Mouse (Mus musculus) frontal cortex, adult 2 months (tissue): Measurements from ENCODE around the gene Scn7a. TPM values are rescaled to one million over a fixed set of nuclear protein-coding genes. Genes with fewer than 3 reads are reported as not detected.

Experiments used
- DNase-seq, 2 experiments: peaks; one replicate each; pipeline ENCODE4 v3.0.0; 2022; ENCODE audit warnings: low spot score in 1 of 2; ENCODE audit errors: extremely low spot score in 1 of 2
- polyA plus RNA-seq: library from polyadenylated mRNA; depleted of rRNA; stranded (reverse); fragments of >200 nt; gene quantifications from 2 replicates; pipeline ENCODE4 v1.2.3, GENCODE M21; 2012; rRNA removed

Scn7a gene
- 0.86 and 1.5 TPM in 2 replicates for polyA plus RNA-seq

DNA sequence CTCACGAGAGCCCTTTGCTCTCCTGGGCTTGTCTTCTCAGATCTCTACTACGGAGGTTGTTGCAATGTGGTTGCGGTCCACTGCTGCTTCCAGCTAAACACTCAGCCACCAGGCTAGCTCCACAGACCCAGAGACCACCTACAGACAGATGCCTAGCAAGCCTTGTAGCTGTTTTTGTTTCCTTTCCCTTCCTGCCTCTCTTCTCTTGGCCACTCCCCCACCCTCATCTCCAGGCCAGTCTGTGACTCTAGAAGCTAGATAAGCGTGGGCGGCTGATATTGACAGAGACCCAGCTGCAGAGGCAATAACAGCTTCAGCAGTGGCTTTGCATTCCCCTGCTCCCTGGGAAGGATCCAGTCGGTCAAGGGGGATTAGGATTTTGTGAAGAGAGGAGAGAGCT is at the start of gene Scn7a:
Scn7a (minus strand) TSS at position 150 of the 400 bp plus-strand sequence.
- DNase-seq: no peak

DNA sequence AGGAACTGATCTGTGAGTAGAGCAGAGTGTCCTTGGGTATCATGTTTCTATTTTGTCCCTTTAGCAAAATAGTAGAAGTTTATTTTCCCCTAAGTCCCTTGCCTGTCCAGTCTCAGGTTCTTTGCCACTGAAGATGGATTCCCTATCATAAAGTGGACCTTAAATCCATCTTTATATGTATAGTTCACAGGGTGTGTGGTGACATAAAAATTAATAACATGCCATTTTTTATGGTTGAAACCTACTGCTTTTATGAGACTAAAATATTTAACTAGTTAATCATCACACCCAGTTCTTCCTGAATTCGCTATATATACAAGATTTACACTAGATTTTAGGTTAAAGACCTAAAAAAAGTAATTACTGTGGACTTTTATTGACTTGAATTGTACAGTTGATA is 43.0 kb upstream of the Scn7a start:
- DNase-seq: no peak

DNA sequence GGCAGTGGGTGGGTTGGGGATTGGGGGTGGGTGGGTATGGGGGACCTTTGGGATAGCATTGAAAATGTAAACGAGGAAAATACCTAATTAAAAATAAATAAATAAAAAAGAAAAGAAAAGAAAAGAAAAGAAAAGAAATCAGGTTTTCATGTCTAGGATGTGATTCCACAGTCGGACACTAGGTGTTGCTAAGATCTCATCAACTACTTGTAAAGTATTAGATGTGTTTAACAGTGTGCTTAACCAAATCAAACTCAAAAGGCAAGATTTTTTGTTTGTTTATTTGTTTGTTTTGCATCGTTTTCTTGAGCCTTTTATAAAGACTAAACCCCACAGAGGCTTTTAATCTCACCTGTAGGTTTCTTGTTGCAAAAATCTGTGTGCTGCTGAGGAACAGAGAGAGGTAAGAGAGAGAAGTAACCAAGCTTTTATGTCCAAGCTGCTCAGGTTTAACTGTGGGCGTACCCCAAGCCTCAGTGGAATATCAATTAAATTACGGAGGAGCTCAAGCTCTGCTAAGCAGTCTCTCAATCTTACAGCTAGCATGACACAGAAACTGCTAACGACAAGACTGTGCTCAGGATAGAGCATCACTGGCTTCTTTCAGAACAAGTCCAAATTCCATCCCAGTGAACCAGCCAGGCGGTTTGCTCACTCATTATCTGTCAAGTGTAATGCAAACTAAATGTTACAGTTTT is 35.3 kb upstream of the Scn7a start:
- peak in 1 of 2 experiments; percentile 52 for DNase-seq

DNA sequence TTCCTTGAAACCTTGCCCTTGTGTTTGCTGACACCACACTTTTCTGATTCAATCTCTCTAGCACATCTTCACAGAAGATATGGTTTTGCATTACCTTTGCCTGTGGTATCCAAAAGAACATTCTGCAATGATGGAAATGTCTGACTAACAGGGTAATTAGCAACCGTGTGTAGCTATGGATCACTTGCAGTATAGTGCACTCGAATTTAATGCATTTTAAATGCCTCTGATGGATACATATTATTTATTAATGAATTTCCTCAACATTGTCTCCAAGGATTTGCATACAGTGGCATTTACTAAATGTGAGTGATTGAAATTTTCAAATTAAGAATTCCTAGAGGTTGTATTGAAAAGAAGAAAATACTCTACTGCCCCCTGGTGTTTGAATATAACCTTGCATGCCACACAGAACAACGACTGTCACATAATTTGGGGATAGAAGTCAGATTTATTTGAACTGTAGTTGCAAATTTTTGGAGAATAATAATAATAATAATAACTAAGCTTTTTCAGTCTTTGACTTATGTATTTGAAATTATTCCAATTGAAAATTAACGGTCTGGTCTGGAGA is 15.0 kb upstream of the Scn7a start:
- peak in 1 of 2 experiments; percentile 78 for DNase-seq

DNA sequence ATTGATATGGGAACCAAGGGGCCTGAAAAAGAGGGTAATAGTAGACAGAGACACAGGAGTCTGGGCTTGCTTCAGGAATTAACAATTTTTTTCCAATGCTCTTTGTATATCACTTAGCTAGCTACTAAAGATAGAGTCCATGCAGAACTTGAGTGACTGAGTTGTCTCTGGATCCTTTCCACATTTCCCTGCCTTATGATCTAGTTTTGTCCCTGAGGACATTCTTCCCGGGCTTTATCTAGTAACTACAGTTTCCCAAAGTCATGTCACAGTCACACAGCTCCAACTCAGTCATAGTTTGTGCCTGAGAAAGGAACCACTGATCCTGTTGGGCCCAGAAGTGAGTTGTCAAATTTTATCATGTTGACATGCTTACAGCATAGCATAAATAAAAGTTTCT is 12.8 kb upstream of the Scn7a start:
- DNase-seq: no peak

DNA sequence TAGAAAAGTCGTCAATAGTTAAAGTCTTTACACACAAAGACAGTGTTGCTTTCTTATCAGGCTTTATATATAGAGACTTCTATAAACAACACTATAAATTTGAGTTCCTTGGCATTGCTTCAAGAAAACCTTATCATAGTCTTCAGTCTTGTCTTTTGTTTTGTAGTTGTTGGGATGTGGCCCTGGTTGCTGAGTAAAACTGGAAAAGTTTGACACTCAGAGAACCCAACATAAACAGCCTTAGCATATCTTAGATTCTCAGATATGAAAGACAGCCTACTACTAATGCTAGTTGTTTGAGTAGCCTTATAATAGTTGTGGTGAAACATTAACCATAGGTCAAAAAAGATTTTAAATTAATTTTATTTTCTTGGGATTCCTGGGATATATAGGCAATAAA is 6.9 kb upstream of the Scn7a start:
- DNase-seq: no peak

DNA sequence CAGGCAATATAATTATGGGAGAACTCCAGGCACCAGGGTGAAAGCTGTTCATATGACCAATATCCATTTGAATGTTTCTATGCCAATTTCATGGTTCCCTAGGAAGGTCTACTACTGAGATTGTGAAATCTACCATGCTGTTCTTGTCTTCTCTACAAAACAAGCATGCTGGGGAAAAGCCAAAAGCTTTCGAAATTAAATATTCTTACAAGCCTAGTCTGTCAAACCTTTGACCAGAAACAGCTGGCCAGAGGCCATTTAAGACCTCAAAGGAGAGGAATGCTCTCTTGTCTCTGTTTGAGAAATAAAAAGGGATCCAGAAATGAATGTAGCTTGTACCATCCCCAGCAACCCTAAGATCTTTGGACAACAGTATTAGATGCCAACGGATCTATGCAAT is 3.8 kb downstream of the Scn7a start:
- DNase-seq: no peak

DNA sequence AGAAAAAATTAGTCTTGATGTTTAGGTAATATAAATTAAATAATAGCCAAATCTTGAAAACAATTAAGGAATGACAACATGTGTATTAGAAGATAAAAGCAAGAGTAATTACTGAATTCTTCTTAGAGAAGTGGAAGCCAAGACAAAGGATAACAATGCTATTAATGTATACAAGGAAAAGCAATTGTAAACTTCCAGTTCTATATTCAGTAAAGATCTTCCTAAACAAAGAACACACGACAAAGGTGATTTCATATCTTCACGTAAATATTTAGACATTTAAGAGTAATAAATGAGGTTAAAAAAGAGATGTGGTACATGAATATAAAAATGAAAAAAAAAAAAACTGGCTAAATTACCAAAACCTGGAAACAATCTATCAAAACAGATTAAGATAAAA is 16.7 kb downstream of the Scn7a start:
- DNase-seq: no peak

DNA sequence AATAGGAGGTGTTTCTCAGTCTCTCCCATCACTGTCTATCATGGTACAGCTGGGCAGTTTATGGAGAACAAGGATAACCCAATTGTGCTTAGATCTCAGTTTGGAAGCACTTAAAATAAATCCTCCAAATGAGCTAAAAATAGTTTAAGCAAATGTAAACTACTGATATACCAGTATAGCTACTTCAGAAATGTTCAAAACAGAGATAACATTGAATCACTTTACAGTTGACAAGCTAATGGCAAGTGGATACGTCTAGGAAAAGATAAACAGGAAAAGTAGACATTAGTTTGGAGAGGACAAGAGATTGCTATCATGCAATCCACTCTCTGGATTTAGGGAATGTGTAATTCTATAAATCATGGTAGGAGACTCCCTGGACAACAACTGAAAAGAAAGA is 19.5 kb downstream of the Scn7a start:
- no peak for DNase-seq

DNA sequence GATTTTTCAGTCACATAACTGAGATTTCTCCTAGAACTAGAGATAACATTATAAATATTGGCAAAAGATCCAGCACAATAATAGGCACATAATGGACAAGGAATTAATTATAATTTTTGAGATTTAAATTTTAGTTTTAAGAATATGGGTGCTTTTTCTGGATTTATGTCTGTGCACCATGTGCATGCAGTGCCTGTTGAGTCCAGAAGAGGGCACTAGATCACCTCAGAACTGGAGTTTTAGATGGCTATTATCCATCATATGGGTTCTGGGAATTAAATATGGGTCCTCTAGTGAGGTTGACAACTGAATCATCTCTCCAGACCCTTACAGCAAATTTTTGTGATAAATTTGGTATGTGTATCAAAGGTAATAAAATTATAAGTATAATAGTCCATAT is 21.8 kb downstream of the Scn7a start:
- DNase-seq: no peak

DNA sequence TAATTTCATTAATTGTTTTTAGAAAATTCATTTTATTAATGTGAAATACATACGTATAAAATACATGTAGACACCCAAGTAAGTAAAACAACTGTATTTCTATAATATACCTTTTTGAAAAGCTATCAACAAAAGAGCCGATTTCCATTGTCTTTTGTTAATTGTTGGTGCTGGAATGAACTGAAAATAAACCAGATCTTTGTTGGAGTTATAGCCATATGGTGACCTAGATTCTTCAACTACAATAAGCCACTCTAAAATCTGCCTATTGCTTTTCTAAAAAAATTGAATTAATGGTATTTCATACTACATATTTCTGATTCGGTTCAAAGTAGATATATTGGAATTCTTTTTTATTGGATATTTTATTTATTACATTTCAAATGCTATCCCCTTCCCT is 56.7 kb downstream of the Scn7a start:
- no peak for DNase-seq

DNA sequence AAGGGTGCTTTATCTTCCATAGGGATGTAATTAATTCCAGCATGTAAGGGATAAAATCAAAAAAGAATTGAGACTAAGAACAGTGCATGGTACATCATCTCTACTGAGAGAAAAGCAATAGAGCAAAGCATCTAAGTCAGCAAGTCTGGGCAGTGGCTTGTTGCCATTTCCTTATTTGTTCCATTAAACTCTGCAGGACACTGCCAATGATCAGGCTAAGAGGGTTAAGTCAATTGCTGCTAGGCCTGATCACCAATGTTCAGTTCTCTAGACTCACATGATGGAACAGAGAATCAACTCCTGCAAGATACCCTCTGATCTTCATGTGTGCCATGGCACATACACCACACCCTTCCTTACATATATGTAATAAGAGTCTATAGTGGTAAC is 57.1 kb downstream of the Scn7a start:
- no peak for DNase-seq

DNA sequence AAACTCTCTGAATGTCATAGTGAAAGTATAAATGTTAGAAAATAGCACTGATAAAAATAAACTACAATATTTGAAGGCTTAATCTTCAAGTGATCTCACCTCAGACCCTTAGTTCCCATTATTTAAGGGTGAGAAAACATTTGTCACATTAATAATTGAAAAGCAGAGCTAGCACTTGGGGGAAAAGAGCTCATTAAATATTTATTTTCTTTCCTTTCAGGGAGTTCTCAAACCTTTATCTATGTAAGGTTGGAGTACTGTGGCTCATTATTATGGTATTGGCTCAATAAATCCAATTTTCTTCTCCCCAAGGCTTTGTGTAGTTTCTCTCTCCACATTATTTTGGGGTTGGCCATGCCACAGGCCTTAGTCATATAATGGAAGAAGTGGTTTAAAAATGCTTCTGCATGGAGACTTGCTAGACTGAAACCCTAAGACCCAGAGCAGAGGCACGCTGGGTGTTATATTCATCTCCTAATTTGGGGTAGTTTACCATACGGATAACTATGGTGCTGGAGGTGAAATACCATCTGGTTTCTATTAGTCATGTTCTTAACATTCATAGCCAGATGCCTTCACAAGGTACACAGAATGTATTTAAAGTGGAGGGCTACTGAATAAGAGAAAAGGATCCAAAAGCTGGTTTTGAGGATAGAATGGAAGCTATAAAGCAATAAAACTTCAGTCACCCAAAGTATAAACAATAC is 57.7 kb downstream of the Scn7a start:
- DNase-seq: peak; percentile 2 to 11

DNA sequence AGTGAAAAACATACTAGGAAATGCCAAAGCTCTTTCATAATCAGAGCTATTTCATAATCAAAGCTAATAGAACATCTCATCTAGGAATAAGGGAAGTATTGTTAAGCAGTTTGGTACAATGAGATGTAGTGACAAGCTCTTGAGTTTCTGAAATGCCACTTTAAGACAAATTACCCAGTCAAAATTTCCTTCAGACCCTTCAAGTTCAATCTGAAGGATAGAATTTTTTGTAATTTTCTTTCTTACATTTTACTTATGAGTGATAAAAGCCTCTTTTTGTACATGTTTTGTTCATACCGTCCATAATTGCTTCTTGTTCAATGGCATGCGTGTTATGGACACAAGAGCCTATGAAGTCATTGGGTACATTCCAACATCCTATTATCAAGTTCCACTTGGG is 72.6 kb downstream of the Scn7a start:
- no peak for DNase-seq

DNA sequence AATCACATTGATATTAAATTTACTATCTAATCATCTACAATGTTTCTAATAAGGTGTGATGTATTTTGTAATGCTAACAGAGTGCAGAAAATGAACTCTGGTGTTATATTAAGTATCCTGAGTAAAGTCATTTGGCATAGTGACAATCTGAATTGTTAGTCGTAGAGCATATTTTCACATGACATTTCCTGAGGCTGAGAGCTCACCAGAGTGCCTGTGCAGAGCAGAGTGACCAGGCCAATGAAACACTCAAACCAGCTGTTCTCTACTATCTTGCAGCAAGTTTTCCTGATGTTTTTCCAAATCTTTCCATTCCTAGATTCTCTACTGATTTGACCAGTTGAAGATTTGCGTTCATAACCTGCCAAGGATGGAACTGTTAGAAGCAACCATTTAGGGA is 92.4 kb downstream of the Scn7a start:
- DNase-seq: no peak

DNA sequence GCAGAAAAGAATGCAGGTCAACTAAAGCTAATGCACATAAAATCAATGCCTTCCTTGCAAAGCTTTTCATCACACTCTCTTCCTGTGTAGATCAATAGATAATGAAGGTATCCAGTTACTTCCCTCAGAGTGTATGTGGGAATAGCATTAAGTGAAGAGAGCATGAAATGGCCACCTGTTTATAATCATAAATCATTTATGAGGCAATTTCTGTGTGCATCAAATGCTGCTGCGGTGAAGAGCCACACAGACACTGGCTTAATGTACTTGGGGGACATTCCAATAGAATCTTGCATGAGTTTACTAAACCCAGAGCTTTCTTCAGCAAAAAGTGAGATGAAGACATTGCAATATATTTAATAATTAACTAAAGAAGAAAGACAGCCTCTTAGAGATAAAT is 122.7 kb downstream of the Scn7a start:
- no peak for DNase-seq

DNA sequence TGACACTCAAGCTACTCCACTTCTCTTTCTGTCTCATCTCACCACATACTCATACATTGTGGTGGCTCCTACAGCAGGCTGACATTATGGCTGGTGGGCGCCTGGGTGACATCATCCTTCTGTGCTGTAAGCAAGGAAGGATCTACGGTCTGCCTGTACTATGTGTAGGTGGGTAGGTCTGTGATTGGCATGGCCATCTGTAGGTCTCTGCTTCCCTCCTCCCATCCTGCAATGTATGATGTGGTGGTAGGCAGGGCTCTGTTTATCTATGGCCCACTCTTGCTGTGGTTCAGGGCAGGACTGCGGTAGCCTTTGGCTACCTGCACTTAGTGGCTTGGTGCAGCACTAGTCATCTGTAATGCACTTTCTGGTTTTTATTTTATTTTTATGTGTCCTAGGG is 128.3 kb downstream of the Scn7a start:
- DNase-seq: no peak

DNA sequence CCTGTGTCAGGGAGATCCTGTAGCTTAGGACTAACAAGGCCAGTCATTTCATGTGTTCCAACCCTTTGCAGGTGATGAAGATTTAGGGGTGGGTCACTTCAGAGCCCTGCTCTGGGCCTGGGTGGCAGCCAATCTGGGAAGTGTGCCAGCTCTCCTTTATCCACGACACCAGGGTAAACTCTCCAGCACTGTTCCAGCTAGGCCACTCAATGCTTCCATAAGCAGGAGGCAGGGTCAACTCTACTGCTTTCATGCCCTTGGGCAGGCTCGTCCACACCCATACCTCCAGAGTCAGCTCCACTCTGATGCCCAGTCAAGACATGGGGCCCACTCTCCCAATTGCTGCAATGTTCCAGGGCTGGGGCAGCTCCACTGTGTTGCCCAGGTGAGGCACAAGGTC is 129.3 kb downstream of the Scn7a start:
- DNase-seq: no peak

DNA sequence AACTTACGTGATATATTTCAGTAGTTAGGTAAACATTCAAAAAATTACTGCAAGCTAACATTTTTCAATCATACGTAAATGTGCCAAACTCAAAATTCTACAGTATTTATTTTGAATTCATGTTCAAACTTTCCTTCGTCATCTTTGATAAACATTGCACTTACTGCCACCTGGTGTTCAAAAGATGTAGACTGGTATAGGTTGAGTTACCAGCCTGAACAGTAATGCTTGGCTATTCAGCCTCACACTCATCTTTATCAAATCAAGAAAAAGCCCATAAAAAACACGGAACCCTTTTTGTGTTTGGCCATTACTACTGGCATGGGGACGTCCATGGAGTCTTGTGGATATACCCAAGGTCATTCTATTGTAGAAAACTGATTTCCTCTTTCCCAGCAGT is 140.3 kb downstream of the Scn7a start:
- DNase-seq: peak in 1 of 2 experiments; percentile 79

DNA sequence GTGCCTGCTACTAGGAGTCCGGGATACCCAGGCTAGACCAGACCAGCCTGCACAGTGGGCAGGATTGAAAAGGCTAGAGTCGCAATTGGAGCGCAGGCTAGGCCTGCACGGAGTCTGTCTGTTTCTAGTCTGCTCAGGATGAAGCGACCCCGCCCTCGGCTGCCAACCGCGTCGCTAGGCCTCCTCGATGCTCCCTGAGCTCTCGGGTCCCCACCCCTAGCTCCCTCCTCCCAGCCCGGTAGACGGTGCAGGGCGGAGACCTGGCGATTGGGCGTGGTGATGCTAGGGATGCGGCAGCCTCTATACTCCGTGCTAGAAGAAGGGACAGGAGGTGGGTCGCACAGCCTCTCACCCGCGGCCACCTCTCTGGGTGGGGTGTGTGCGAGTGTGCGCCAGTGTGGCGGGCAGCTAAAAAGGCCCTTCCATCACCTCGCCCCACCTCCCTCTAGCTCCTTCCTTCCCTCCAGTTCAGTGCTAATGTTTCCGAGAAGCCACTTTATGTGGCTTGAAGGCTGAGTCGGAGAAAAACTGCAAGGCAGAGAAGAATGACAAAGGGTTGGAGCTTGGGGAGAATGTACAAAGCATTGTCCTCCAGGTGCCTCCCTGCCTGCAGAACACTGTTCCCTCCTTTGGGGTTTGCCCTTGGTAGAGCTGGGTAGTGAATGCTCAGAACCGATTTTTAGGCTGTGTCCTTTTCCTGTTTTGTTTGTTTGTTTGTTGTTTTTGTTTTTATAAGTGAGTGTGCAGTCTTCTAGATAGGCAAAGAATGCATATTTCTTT is 149.9 kb downstream of the Scn7a start, which contains the start of gene Scn9a:
Scn9a (minus strand) TSS at position 383 of the 780 bp plus-strand sequence.
- DNase-seq: peak in 1 of 2 experiments; percentile 42

DNA sequence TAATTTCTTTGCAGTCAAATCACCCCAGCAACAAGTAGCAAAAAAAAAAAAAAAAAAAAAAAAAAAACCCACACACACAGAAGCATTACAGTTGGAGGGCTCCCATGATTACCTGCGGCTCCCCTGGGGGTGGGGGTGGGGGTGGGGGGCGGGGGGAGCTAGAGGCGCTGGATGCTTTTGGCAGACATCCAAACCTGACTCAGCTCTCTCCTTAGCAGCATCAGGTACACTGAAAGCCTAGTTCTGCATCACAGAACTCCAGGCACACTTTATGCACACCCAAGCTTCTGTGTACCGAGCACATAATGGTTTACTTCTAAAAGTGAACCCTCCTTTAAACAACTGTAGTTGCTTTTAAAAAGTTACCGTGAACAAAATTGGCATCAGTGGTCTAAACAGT is 152.0 kb downstream of the Scn7a start:
- peak in 1 of 2 experiments; percentile 9 for DNase-seq
